Mouse (Mus musculus): ENCODE data around the gene Slc6a19. TPM values are rescaled to one million over a fixed set of nuclear protein-coding genes. Genes with fewer than 3 reads are reported as not detected.
"Not testable (repeated sequence)": the region's sequence is repeated elsewhere in the genome, so short reads cannot be mapped to it uniquely, and the experiment has no call there.

Slc6a19 gene
- total RNA-seq, 2 experiments from 2014 or later, result 0.08 to 0.29 TPM

GRCm38 (mm10) chr13:73713204-73713603 lies 8.5 kb upstream of the Slc6a19 start:
- DNase-seq (ENCODE audit: low spot score in 2 of 2), result no peak

GRCm38 (mm10) chr13:73712228-73712627 lies 7.6 kb upstream of the Slc6a19 start:
- no peak for DNase-seq (ENCODE audit: low spot score in 2 of 2)

- DNase-seq (ENCODE audit: low spot score in 2 of 2), result no peak
These were observed 7.1 kb upstream of the Slc6a19 start for GRCm38 (mm10) chr13:73711803-73712202.

- no peak for DNase-seq (ENCODE audit: low spot score in 2 of 2)
These were observed 6.6 kb upstream of the Slc6a19 start for GRCm38 (mm10) chr13:73711221-73711620.

GRCm38 (mm10) chr13:73709491-73709890 lies 4.8 kb upstream of the Slc6a19 start:
- DNase-seq (ENCODE audit: low spot score in 2 of 2), result no peak

- DNase-seq (ENCODE audit: low spot score in 2 of 2), result not testable (repeated sequence)
These were observed 1.2 kb downstream of the Slc6a19 start for GRCm38 (mm10) chr13:73703486-73703885.

GRCm38 (mm10) chr13:73702776-73703175 lies 1.9 kb downstream of the Slc6a19 start:
- DNase-seq (ENCODE audit: low spot score in 2 of 2), result no peak

- DNase-seq (ENCODE audit: low spot score in 2 of 2), result no peak
These were observed 3.3 kb downstream of the Slc6a19 start for GRCm38 (mm10) chr13:73701161-73701883.

GRCm38 (mm10) chr13:73700554-73700953 lies 4.1 kb downstream of the Slc6a19 start:
- no peak for DNase-seq (ENCODE audit: low spot score in 2 of 2)

- no peak for DNase-seq (ENCODE audit: low spot score in 2 of 2)
These were observed 5.0 kb downstream of the Slc6a19 start for GRCm38 (mm10) chr13:73699714-73700113.

GRCm38 (mm10) chr13:73696529-73696928 lies 8.1 kb downstream of the Slc6a19 start:
- DNase-seq (ENCODE audit: low spot score in 2 of 2), result no peak

GRCm38 (mm10) chr13:73694972-73695371 lies 9.7 kb downstream of the Slc6a19 start:
- DNase-seq (ENCODE audit: low spot score in 2 of 2), result no peak

- DNase-seq (ENCODE audit: low spot score in 2 of 2), result no peak
These were observed 11.3 kb downstream of the Slc6a19 start for GRCm38 (mm10) chr13:73693333-73693732.

- DNase-seq (ENCODE audit: low spot score in 2 of 2), result peak; percentile 25 to 39
These were observed 12.3 kb downstream of the Slc6a19 start for GRCm38 (mm10) chr13:73692249-73692868.

- no peak for DNase-seq (ENCODE audit: low spot score in 2 of 2)
These were observed 15.7 kb downstream of the Slc6a19 start for GRCm38 (mm10) chr13:73688934-73689333.

- no peak for DNase-seq (ENCODE audit: low spot score in 2 of 2)
These were observed 17.1 kb downstream of the Slc6a19 start for GRCm38 (mm10) chr13:73687601-73688000.

GRCm38 (mm10) chr13:73685502-73685901 lies 19.2 kb downstream of the Slc6a19 start:
- no peak for DNase-seq (ENCODE audit: low spot score in 2 of 2)

GRCm38 (mm10) chr13:73684412-73684811 lies 20.3 kb downstream of the Slc6a19 start:
- DNase-seq (ENCODE audit: low spot score in 2 of 2), result no peak

- DNase-seq (ENCODE audit: low spot score in 2 of 2), result no peak
These were observed 21.0 kb downstream of the Slc6a19 start for GRCm38 (mm10) chr13:73683682-73684081.

- no peak for DNase-seq (ENCODE audit: low spot score in 2 of 2)
These were observed 22.4 kb downstream of the Slc6a19 start for GRCm38 (mm10) chr13:73682226-73682625.

- DNase-seq (ENCODE audit: low spot score in 2 of 2), result no peak
These were observed 24.3 kb downstream of the Slc6a19 start for GRCm38 (mm10) chr13:73680394-73680793.

GRCm38 (mm10) chr13:73679311-73679710 lies 25.4 kb downstream of the Slc6a19 start:
- DNase-seq (ENCODE audit: low spot score in 2 of 2), result no peak

GRCm38 (mm10) chr13:73677853-73678252 lies 26.8 kb downstream of the Slc6a19 start, which contains the start of gene Slc6a18:
TSS of gene Slc6a18 (minus strand) at chr13:73678023.
- DNase-seq (ENCODE audit: low spot score in 2 of 2), result no peak
